Mouse (Mus musculus) liver (tissue): ENCODE results near the gene Tlr2.
"Not testable (repeated sequence)": the region's sequence is repeated elsewhere in the genome, so short reads cannot be mapped to it uniquely, and the experiment has no call there.

Experiments
- DNase-seq: peaks from one replicate; pipeline ENCODE4 v3.0.0-alpha.2; 2020; ENCODE audit warnings: mixed read lengths

Gene Tlr2

GRCm38 (mm10) chr3:83841095-83841850 is at the start of gene Tlr2:
TSS of gene Tlr2 (minus strand) at chr3:83841767.
- DNase-seq = peak; percentile 65

GRCm38 (mm10) chr3:83885163-83885562 is 43.6 kb upstream of the Tlr2 start:
- DNase-seq = no peak

- DNase-seq = not testable (repeated sequence)
Measured at GRCm38 (mm10) chr3:83879261-83880050, 37.9 kb upstream of the Tlr2 start.

GRCm38 (mm10) chr3:83878801-83879200 is 37.2 kb upstream of the Tlr2 start:
- no peak for DNase-seq

- no peak for DNase-seq
Measured at GRCm38 (mm10) chr3:83876299-83876698, 34.7 kb upstream of the Tlr2 start.

- not testable (repeated sequence) for DNase-seq
Measured at GRCm38 (mm10) chr3:83875078-83875477, 33.5 kb upstream of the Tlr2 start.

GRCm38 (mm10) chr3:83872853-83873252 is 31.3 kb upstream of the Tlr2 start:
- not testable (repeated sequence) for DNase-seq

GRCm38 (mm10) chr3:83871962-83872361 is 30.4 kb upstream of the Tlr2 start:
- DNase-seq = not testable (repeated sequence)

GRCm38 (mm10) chr3:83871559-83871958 is 30.0 kb upstream of the Tlr2 start:
- DNase-seq = not testable (repeated sequence)

- no peak for DNase-seq
Measured at GRCm38 (mm10) chr3:83869776-83870175, 28.2 kb upstream of the Tlr2 start.

- DNase-seq = not testable (repeated sequence)
Measured at GRCm38 (mm10) chr3:83867026-83867425, 25.5 kb upstream of the Tlr2 start.

- DNase-seq = no peak
Measured at GRCm38 (mm10) chr3:83865216-83865615, 23.6 kb upstream of the Tlr2 start.

GRCm38 (mm10) chr3:83864064-83864548 is 22.5 kb upstream of the Tlr2 start:
- no peak for DNase-seq

- DNase-seq = peak; percentile 43
Measured at GRCm38 (mm10) chr3:83862956-83863355, 21.4 kb upstream of the Tlr2 start.

GRCm38 (mm10) chr3:83859595-83859994 is 18.0 kb upstream of the Tlr2 start:
- no peak for DNase-seq

- no peak for DNase-seq
Measured at GRCm38 (mm10) chr3:83859071-83859470, 17.5 kb upstream of the Tlr2 start.

- DNase-seq = no peak
Measured at GRCm38 (mm10) chr3:83857621-83858020, 16.1 kb upstream of the Tlr2 start.

- DNase-seq = no peak
Measured at GRCm38 (mm10) chr3:83855643-83856042, 14.1 kb upstream of the Tlr2 start.

GRCm38 (mm10) chr3:83849341-83849740 is 7.8 kb upstream of the Tlr2 start:
- DNase-seq = no peak

- DNase-seq = no peak
Measured at GRCm38 (mm10) chr3:83844766-83845520, 3.4 kb upstream of the Tlr2 start.

- no peak for DNase-seq
Measured at GRCm38 (mm10) chr3:83839477-83839876, 2.1 kb downstream of the Tlr2 start.

GRCm38 (mm10) chr3:83836685-83837084 is 4.9 kb downstream of the Tlr2 start:
- DNase-seq = no peak

- no peak for DNase-seq
Measured at GRCm38 (mm10) chr3:83828145-83828611, 13.4 kb downstream of the Tlr2 start.
